Mouse (Mus musculus): ENCODE results near the gene Tas2r125. TPM values are rescaled to one million over a fixed set of nuclear protein-coding genes. Genes with fewer than 3 reads are reported as not detected.
"Not testable (repeated sequence)": the region's sequence is repeated elsewhere in the genome, so short reads cannot be mapped to it uniquely, and the experiment has no call there.

The Tas2r125 gene
- not detected in 2 replicates for polyA plus RNA-seq (2015; fragmentation: Nextera tagmentation; extraction: Ambion mirVana)

- Histone ChIP-seq H3K4me3 (no peak within 1 kb of the TSS), H3K9ac (no peak within 1 kb of the TSS), H3K27me3 (no peaks in the 10 kb centered on the region), H3K4me2 (no peak within 1 kb of the TSS), H3K4me1 (replicated peaks) (no peaks in the 10 kb centered on the region), H3K9me3 (replicated peaks) (no peaks in the 10 kb centered on the region), H3K27ac (no peak within 1 kb of the TSS), H3K36me3 (no peaks in the 10 kb centered on the region)
- WGBS, result 75% methylated on average over 3 of the region's 3 CpGs
- no peak for ATAC-seq (replicated peaks; ENCODE audit: insufficient number of reproducible peaks, insufficient read depth, low FRiP score, low read depth)
These were observed at the start of gene Tas2r125 for GRCm38 (mm10) chr6:132909351-132909750. Tas2r125 (plus strand) TSS chr6:132909651.

- Histone ChIP-seq H3K4me3 (no peak within 1 kb of the TSS), H3K27me3 (no peaks in the 10 kb centered on the region), H3K9me3 (replicated peaks) (no peaks in the 10 kb centered on the region), H3K4me2 (no peak within 1 kb of the TSS), H3K4me1 (replicated peaks) (no peaks in the 10 kb centered on the region), H3K9ac (no peak within 1 kb of the TSS), H3K27ac (no peak within 1 kb of the TSS), H3K36me3 (no peaks in the 10 kb centered on the region)
- ATAC-seq (replicated peaks; ENCODE audit: insufficient number of reproducible peaks, insufficient read depth, low FRiP score, low read depth), result no peak
These were observed 41.7 kb upstream of the Tas2r125 start, which contains the start of gene Tas2r110 for GRCm38 (mm10) chr6:132867708-132868107. Tas2r110 (plus strand) TSS chr6:132868008.

- no peaks in the 10 kb centered on the region for H3K4me1 ChIP-seq (replicated peaks)
- no peaks in the 10 kb centered on the region for H3K9me3 ChIP-seq (replicated peaks)
- 62% methylated on average over 1 of the region's 1 CpGs for WGBS
- no peak for ATAC-seq (replicated peaks; ENCODE audit: insufficient number of reproducible peaks, insufficient read depth, low FRiP score, low read depth)
- no peak within 1 kb of the TSS for H3K4me3 ChIP-seq
- H3K27ac ChIP-seq, result no peak within 1 kb of the TSS
- H3K27me3 ChIP-seq, result no peaks in the 10 kb centered on the region
- H3K4me2 ChIP-seq, result no peak within 1 kb of the TSS
- no peak within 1 kb of the TSS for H3K9ac ChIP-seq
- H3K36me3 ChIP-seq, result no peaks in the 10 kb centered on the region
These were observed 16.7 kb upstream of the Tas2r125 start, which contains the start of gene Tas2r113 for GRCm38 (mm10) chr6:132892711-132893110. Tas2r113 (plus strand) TSS chr6:132893011.

GRCm38 (mm10) chr6:132941376-132941775 is 31.9 kb downstream of the Tas2r125 start:
- not testable (repeated sequence) for ATAC-seq (replicated peaks; ENCODE audit: insufficient number of reproducible peaks, insufficient read depth, low FRiP score, low read depth); H3K36me3 ChIP-seq; H3K9ac ChIP-seq; H3K4me3 ChIP-seq; H3K4me1 ChIP-seq (replicated peaks); H3K27me3 ChIP-seq; H3K4me2 ChIP-seq; H3K27ac ChIP-seq; H3K9me3 ChIP-seq (replicated peaks)

- Histone ChIP-seq H3K27me3 (no peaks in the 10 kb centered on the region), H3K9ac (no peak within 1 kb of the TSS)
These were observed 41.4 kb downstream of the Tas2r125 start, which contains the start of gene Tas2r129 for GRCm38 (mm10) chr6:132950802-132951201. Tas2r129 (plus strand) TSS chr6:132951102.

DNA sequence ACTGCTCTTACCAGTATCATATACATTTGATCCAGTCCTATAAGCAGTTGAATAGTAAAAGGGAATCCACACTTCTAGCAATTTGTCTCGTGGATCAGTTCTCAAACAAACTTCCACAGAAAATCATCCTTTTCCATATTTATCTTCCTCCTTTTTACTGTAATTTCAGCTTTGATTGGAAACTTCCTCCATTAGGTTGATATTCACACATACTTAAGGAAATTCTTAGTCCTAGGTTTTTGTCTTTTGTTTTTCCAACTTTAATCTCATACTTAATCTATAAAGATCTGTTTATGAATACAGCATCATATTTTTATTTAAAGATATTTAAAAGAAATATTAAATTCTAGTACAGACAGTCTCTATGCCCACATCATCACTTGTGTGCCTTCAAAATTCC is 48.4 kb downstream of the Tas2r125 start, which contains the start of gene Tas2r131:
Tas2r131 (minus strand) TSS at position 101 of the 400 bp plus-strand sequence.
- no peak within 1 kb of the TSS for H3K4me3 ChIP-seq
- 48% methylated on average over 1 of the region's 1 CpGs for WGBS
- no peak for ATAC-seq (replicated peaks; ENCODE audit: insufficient number of reproducible peaks, insufficient read depth, low FRiP score, low read depth)
- H3K9me3 ChIP-seq (replicated peaks), result no peaks in the 10 kb centered on the region
- H3K27me3 ChIP-seq, result no peaks in the 10 kb centered on the region
- no peaks in the 10 kb centered on the region for H3K4me1 ChIP-seq (replicated peaks)
- no peak within 1 kb of the TSS for H3K9ac ChIP-seq
- no peak within 1 kb of the TSS for H3K27ac ChIP-seq
- H3K4me2 ChIP-seq, result no peak within 1 kb of the TSS
- no peaks in the 10 kb centered on the region for H3K36me3 ChIP-seq

More at GRCm38 (mm10) chr6:132950802-132951201, 41.4 kb downstream of the Tas2r125 start, which contains the start of gene Tas2r129:
- no peak within 1 kb of the TSS for H3K4me2 ChIP-seq
- WGBS, result 62% methylated on average over 2 of the region's 2 CpGs
- H3K4me1 ChIP-seq (replicated peaks), result no peaks in the 10 kb centered on the region
- no peak for ATAC-seq (replicated peaks; ENCODE audit: insufficient number of reproducible peaks, insufficient read depth, low FRiP score, low read depth)
- H3K36me3 ChIP-seq, result no peaks in the 10 kb centered on the region
- H3K4me3 ChIP-seq, result no peak within 1 kb of the TSS
- H3K27ac ChIP-seq, result no peak within 1 kb of the TSS
- no peaks in the 10 kb centered on the region for H3K9me3 ChIP-seq (replicated peaks)

Other genes starting within 250 kb of the Tas2r125 start
- gene Tas2r121, start 208.6 kb upstream of the Tas2r125 start, polyA plus RNA-seq (2015; fragmentation: Nextera tagmentation; extraction: Ambion mirVana), result not detected in 2 replicates
- gene Tas2r122, start 197.7 kb upstream of the Tas2r125 start, polyA plus RNA-seq (2015; fragmentation: Nextera tagmentation; extraction: Ambion mirVana), result not detected in 2 replicates
- not detected in 2 replicates for gene Tas2r115, start 171.6 kb upstream of the Tas2r125 start, polyA plus RNA-seq (2015; fragmentation: Nextera tagmentation; extraction: Ambion mirVana)
- not detected in 2 replicates for gene Tas2r124, start 154.9 kb upstream of the Tas2r125 start, polyA plus RNA-seq (2015; fragmentation: Nextera tagmentation; extraction: Ambion mirVana)
- not detected in 2 replicates for gene Tas2r102, start 147.5 kb upstream of the Tas2r125 start, polyA plus RNA-seq (2015; fragmentation: Nextera tagmentation; extraction: Ambion mirVana)
- not detected in 2 replicates for gene Tas2r136, start 131.5 kb upstream of the Tas2r125 start, polyA plus RNA-seq (2015; fragmentation: Nextera tagmentation; extraction: Ambion mirVana)
- not detected in 2 replicates for gene Tas2r117, start 106.8 kb upstream of the Tas2r125 start, polyA plus RNA-seq (2015; fragmentation: Nextera tagmentation; extraction: Ambion mirVana)
- not detected in 2 replicates for gene Tas2r123, start 62.5 kb upstream of the Tas2r125 start, polyA plus RNA-seq (2015; fragmentation: Nextera tagmentation; extraction: Ambion mirVana)
- gene Tas2r116, start 54.2 kb upstream of the Tas2r125 start, polyA plus RNA-seq (2015; fragmentation: Nextera tagmentation; extraction: Ambion mirVana), result not detected in 2 replicates
- gene Tas2r110, start 41.6 kb upstream of the Tas2r125 start, polyA plus RNA-seq (2015; fragmentation: Nextera tagmentation; extraction: Ambion mirVana), result not detected in 2 replicates
- gene Tas2r113, start 16.6 kb upstream of the Tas2r125 start, polyA plus RNA-seq (2015; fragmentation: Nextera tagmentation; extraction: Ambion mirVana), result not detected in 2 replicates
- gene Tas2r129, start 41.5 kb downstream of the Tas2r125 start, polyA plus RNA-seq (2015; fragmentation: Nextera tagmentation; extraction: Ambion mirVana), result not detected in 2 replicates
- gene Tas2r131, start 48.3 kb downstream of the Tas2r125 start, polyA plus RNA-seq (2015; fragmentation: Nextera tagmentation; extraction: Ambion mirVana), result not detected in 2 replicates
- not detected in 2 replicates for gene Tas2r109, start 71.3 kb downstream of the Tas2r125 start, polyA plus RNA-seq (2015; fragmentation: Nextera tagmentation; extraction: Ambion mirVana)
- not detected in 2 replicates for gene Tas2r103, start 127.5 kb downstream of the Tas2r125 start, polyA plus RNA-seq (2015; fragmentation: Nextera tagmentation; extraction: Ambion mirVana)
- not detected in 2 replicates for gene Tas2r140, start 146.2 kb downstream of the Tas2r125 start, polyA plus RNA-seq (2015; fragmentation: Nextera tagmentation; extraction: Ambion mirVana)
- 56.1 and 69.9 TPM in 2 replicates for gene Smim10l1, start 195.3 kb downstream of the Tas2r125 start, polyA plus RNA-seq (2015; fragmentation: Nextera tagmentation; extraction: Ambion mirVana)

All from heart, embryonic 15.5 days (tissue).